Mouse (Mus musculus) neural tube, embryonic 14.5 days (tissue): ENCODE measurements around the gene Slc4a5. TPM values are rescaled to one million over a fixed set of nuclear protein-coding genes. Genes with fewer than 3 reads are reported as not detected.

Experiments used
- ATAC-seq: fragments of 200-750 bp; cut with Nextera tagmentation; 2 replicates; pipeline ENCODE4 v1.8.0; 2017; ENCODE audit warnings: low read depth, mild to moderate bottlenecking, moderate TSS enrichment, moderate library complexity
- H3K27ac ChIP-seq: fragments of 300-500 bp; sonication (generic); 2 replicates; pipeline ENCODE4 v1.5.1; 2014; ENCODE audit warnings: low read depth, mild to moderate bottlenecking, control low read depth, low read length, moderate library complexity, mixed read lengths
- H3K27me3 ChIP-seq: fragments of 300-500 bp; sonication (generic); 2 replicates; pipeline ENCODE4 v1.6.1; 2014; ENCODE audit warnings: low read length; ENCODE audit not compliant: control insufficient read depth, insufficient read depth
- H3K36me3 ChIP-seq: fragments of 300-500 bp; sonication (generic); 2 replicates; pipeline ENCODE4 v1.6.1; 2014; ENCODE audit warnings: low read length, mixed read lengths; ENCODE audit not compliant: control insufficient read depth, insufficient read depth
- H3K4me1 ChIP-seq: fragments of 300-500 bp; sonication (generic); 2 replicates; pipeline ENCODE4 v1.6.1; 2014; ENCODE audit warnings: low read length; ENCODE audit not compliant: control insufficient read depth, insufficient read depth
- H3K4me2 ChIP-seq: fragments of 300-500 bp; sonication (generic); 2 replicates; pipeline ENCODE4 v1.6.1; 2014; ENCODE audit warnings: mild to moderate bottlenecking, low read depth, low read length, control low read depth
- H3K4me3 ChIP-seq: fragments of 300-500 bp; sonication (generic); 2 replicates; pipeline ENCODE4 v1.5.1; 2014; ENCODE audit warnings: low read depth, low read length, control low read depth, mixed read lengths
- H3K9ac ChIP-seq: fragments of 300-500 bp; sonication (generic); replicated peaks from 2 replicates; pipeline ENCODE4 v1.6.1; 2014; ENCODE audit warnings: low read depth, mild to moderate bottlenecking, control low read depth, low read length, mixed read lengths
- H3K9me3 ChIP-seq: fragments of 300-500 bp; sonication (generic); 2 replicates; pipeline ENCODE4 v1.6.1; 2016; ENCODE audit warnings: low read length; ENCODE audit not compliant: control insufficient read depth
- WGBS: fragments of 180-500 bp; shearing (Covaris S2); extraction: QIAGEN DNeasy Blood & Tissue Kit; methylation state at CpG from one replicate; pipeline ENCODE4 v1.1.7; 2014; 5-methylcytosine and 5-hydroxymethylcytosine counted together
- polyA plus RNA-seq: library from polyadenylated mRNA; unstranded; fragments of >200 nt; fragmentation: Nextera tagmentation; extraction: Ambion mirVana; gene quantifications from 2 replicates; pipeline ENCODE4 v1.2.1, GENCODE M21; 2014

Slc4a5 gene
- polyA plus RNA-seq, 1 experiment from 2014 or later, result not detected

DNA sequence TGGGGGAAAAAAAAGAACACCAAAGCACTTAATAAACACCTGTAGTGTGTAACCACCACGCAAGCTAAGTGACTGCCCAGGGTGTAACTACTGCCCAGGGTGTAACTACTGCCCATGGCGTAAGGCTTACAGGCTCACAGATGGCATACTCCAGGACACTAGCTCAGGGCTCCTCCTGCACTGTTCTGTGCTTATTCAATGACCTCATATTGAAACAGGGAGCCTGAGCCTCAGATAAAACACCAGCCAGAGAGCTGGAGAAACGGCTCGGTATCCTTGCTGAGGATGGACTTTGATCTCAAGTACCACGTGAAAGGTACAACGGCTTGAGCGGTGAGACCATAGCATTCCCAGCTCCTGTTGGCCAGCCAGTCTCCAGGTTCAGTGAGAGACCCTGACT lies 92.4 kb downstream of the Slc4a5 start:
- Histone ChIP-seq H3K9me3 (no peaks in the 10 kb centered on the region), H3K4me1 (peaks cover 14% of the 10 kb centered on the region), H3K27ac (no peak overlapping the region), H3K4me2 (no peak overlapping the region), H3K36me3 (peaks cover 13% of the 10 kb centered on the region; the same call in 1 of the 2 replicates), H3K9ac (no peak overlapping the region), H3K4me3 (no peak overlapping the region), H3K27me3 (no peaks in the 10 kb centered on the region)
- WGBS, result 96% methylated on average over 7 of the region's 7 CpGs
- no peak for ATAC-seq

DNA sequence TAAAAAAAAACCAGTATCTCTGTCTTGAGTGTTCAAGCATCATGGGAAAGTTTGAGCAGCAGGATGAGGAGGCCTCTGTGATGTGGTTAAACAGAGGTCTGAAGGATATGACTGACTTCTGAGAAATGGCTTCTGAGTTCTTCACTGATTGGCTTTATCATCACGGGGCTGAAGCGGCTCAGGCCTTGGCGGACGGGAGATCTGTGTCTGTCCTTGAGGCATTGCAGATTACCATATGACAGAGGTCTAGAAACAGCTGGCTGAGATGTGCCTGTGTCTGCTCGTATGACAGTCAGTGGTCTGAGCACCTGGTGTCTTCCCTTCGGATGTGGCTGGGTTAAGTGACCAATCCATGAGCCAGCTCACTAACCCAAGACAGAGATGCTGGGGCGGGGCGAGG lies 92.9 kb downstream of the Slc4a5 start:
- no peak for ATAC-seq
- Histone ChIP-seq H3K36me3 (peaks cover 13% of the 10 kb centered on the region; the same call in 1 of the 2 replicates), H3K4me1 (peaks cover 14% of the 10 kb centered on the region), H3K4me2 (no peak overlapping the region), H3K4me3 (no peak overlapping the region), H3K9me3 (no peaks in the 10 kb centered on the region), H3K9ac (no peak overlapping the region), H3K27ac (no peak overlapping the region), H3K27me3 (no peaks in the 10 kb centered on the region)
- WGBS, result 90% methylated on average over 8 of the region's 8 CpGs

- no peak overlapping the region for H3K9ac ChIP-seq
- no peak for ATAC-seq
These were observed 95.7 kb downstream of the Slc4a5 start for GRCm38 (mm10) chr6:83315293-83315692.

DNA sequence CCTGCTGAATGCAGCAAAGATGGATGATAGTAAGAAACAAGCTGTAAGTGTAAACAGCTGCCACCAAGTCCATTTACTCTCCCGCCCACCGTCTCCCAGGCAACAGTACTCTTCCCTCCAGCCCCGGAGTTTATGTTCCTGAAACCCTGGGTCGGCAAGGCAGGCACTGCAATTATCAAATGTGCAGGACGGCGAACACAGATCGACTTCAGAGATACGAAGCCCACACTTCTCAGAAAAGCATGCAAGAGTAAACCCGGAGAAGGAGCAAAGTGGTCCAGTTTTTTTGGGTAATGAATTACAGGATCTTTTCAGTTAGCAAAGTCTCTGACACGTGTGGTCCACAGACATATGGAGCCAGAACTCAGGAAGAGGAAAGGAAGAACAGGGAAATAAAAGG lies 96.4 kb downstream of the Slc4a5 start:
- peaks cover 7% of the 10 kb centered on the region; the same call in 1 of the 2 replicates for H3K36me3 ChIP-seq
- peak overlapping the region; percentile 70 for H3K4me2 ChIP-seq
- no peak overlapping the region for H3K9ac ChIP-seq
- no peak overlapping the region for H3K27ac ChIP-seq
- peak overlapping the region; percentile 93 for H3K4me3 ChIP-seq
- H3K27me3 ChIP-seq, result no peaks in the 10 kb centered on the region
- H3K4me1 ChIP-seq, result peaks cover 14% of the 10 kb centered on the region
- 2% methylated on average over 10 of the region's 10 CpGs for WGBS
- ATAC-seq, result no peak
- no peaks in the 10 kb centered on the region for H3K9me3 ChIP-seq

More at GRCm38 (mm10) chr6:83315293-83315692, 95.7 kb downstream of the Slc4a5 start:
- no peaks in the 10 kb centered on the region for H3K27me3 ChIP-seq
- no peak overlapping the region for H3K4me3 ChIP-seq
- H3K36me3 ChIP-seq, result peaks cover 9% of the 10 kb centered on the region; the same call in 1 of the 2 replicates
- H3K4me1 ChIP-seq, result peaks cover 14% of the 10 kb centered on the region
- H3K4me2 ChIP-seq, result peak overlapping the region; percentile 70; the same call in 1 of the 2 replicates
- H3K27ac ChIP-seq, result no peak overlapping the region
- H3K9me3 ChIP-seq, result no peaks in the 10 kb centered on the region

- Histone ChIP-seq H3K4me1 (peaks cover 14% of the 10 kb centered on the region), H3K9ac (peak overlapping the region; percentile 80), H3K27ac (peak overlapping the region; percentile 78), H3K4me3 (peak overlapping the region; percentile 93), H3K36me3 (no peaks in the 10 kb centered on the region), H3K9me3 (no peaks in the 10 kb centered on the region), H3K4me2 (peak overlapping the region; percentile 70), H3K27me3 (no peaks in the 10 kb centered on the region)
- under 1% methylated on average over 52 of the region's 52 CpGs for WGBS
- ATAC-seq, result peak; percentile 100
These were observed 97.6 kb downstream of the Slc4a5 start for GRCm38 (mm10) chr6:83317108-83317741.

- Histone ChIP-seq H3K9me3 (no peaks in the 10 kb centered on the region), H3K36me3 (no peaks in the 10 kb centered on the region), H3K4me2 (no peak overlapping the region), H3K4me1 (peaks cover 3% of the 10 kb centered on the region), H3K27ac (no peak overlapping the region), H3K27me3 (no peaks in the 10 kb centered on the region), H3K4me3 (no peak overlapping the region), H3K9ac (no peak overlapping the region)
- ATAC-seq, result no peak
- 85% methylated on average over 1 of the region's 1 CpGs for WGBS
These were observed 102.3 kb downstream of the Slc4a5 start for GRCm38 (mm10) chr6:83321927-83322326.

DNA sequence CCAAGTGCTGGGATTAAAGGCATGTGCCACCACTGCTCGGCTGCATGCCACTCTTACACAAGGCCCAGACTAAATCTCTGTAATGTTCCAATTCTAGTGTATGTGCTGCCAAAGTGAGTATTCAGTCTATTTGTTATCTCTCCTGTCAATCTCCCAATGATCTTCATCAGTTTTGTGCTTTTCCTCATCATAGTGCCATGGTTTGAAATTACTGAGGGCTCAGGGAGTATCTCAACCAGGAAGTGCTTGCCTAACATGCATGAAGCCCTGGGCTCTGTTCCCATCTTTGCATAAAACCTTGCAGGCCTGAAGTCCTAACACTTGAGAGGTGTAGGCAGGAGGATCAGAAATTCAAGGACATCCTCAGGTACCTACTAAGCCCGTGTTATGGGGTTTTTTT lies 103.2 kb downstream of the Slc4a5 start:
- H3K4me2 ChIP-seq, result no peak overlapping the region
- 81% methylated on average over 2 of the region's 2 CpGs for WGBS

GRCm38 (mm10) chr6:83323652-83324419 lies 104.2 kb downstream of the Slc4a5 start:
- Histone ChIP-seq H3K4me3 (no peak overlapping the region), H3K27me3 (no peaks in the 10 kb centered on the region), H3K4me1 (peaks cover 6% of the 10 kb centered on the region), H3K27ac (no peak overlapping the region), H3K9ac (no peak overlapping the region), H3K36me3 (no peaks in the 10 kb centered on the region), H3K9me3 (no peaks in the 10 kb centered on the region), H3K4me2 (no peak overlapping the region)
- WGBS, result 69% methylated on average over 8 of the region's 8 CpGs
- no peak for ATAC-seq

More for the DNA sequence above, 103.2 kb downstream of the Slc4a5 start:
- Histone ChIP-seq H3K9ac (no peak overlapping the region), H3K9me3 (no peaks in the 10 kb centered on the region), H3K4me3 (no peak overlapping the region), H3K27me3 (no peaks in the 10 kb centered on the region), H3K27ac (no peak overlapping the region), H3K4me1 (peaks cover 6% of the 10 kb centered on the region), H3K36me3 (no peaks in the 10 kb centered on the region)
- ATAC-seq, result no peak
